Mouse (Mus musculus): Measurements from ENCODE around the gene Mrnip. TPM values are rescaled to one million over a fixed set of nuclear protein-coding genes. Genes with fewer than 3 reads are reported as not detected.
A peak's percentile ranks its signal among the peaks of the same experiment; 100 is the strongest.

Gene Mrnip
- total and polyA plus RNA-seq, 3 experiments = 1.6 to 3.0 (median 1.8) TPM

DNA sequence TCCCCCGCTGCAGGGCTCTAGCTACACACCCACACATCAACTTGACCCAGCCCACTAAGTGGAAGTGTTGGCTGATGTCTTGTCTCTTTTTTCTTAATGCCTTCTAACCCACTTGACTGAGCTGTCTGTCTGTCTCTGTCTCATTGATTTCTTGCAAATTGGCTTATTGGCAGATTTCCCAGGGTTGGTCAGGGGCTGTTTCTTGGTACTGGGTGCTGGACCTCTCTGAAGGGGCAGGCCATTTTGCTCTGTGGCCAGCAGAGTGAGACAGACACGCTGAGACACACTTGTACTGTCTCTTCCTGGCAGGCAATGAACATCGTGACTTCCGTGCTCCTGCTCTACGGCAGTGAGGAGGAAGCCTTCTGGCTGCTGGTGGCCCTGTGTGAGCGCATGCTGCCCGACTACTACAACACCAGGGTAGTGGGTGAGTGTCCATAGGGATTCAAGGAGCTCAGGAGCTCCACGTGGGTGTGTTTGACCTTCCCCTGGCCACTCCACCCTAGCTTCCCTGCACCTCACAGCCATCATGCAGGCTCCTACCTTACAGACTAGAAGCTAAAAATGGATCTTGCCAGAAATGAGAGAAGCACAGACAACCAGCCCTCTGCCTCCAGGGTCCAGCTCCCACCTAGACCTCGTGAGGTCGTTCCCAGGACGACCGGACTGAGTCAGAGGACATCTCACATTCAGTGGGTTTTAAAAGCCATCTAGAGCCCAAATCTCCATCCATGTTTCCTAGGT is 19.3 kb upstream of the Mrnip start:
- H3K36me3 ChIP-seq (ENCODE audit: control insufficient read depth, insufficient read depth, low read length) = no peaks in the 10 kb centered on the region
- 65% methylated on average over 12 of the region's 12 CpGs for WGBS

DNA sequence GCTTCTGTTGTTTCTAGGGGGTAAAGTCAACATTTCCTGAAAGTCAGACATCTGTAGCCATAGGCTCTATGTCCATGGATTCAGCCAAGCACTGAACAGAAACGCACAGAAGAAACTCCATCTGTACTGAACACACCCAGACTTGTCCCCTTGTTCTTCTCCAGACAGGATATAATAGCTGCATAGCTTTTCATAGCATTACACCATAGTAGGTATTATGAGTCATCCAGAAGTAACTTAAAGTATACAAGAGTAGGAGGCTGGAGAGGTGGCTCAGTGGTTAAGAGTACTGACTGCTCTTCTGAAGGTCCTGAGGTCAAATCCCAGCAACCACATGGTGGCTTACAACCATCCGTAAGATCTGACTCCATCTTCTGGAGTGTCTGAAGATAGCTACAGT is 18.5 kb upstream of the Mrnip start:
- H3K4me3 ChIP-seq = no peak overlapping the region
- no peaks in the 10 kb centered on the region for H3K79me2 ChIP-seq (replicated peaks; ENCODE audit: control insufficient read depth, insufficient read depth, low read length)
- peaks cover 2% of the 10 kb centered on the region for H3K4me1 ChIP-seq (ENCODE audit: control insufficient read depth, insufficient read depth, low read length)
- no peak overlapping the region for H3K27ac ChIP-seq
- WGBS = 87% methylated on average over 2 of the region's 2 CpGs
- H3K9ac ChIP-seq (ENCODE audit: low read depth, low read length) = no peak overlapping the region
- TF ChIP-seq CTCF (IDR thresholded peaks at IDR 0.05) (no peak), POLR2A (IDR thresholded peaks at IDR 0.05; ENCODE audit: insufficient read depth, low read depth, low read length) (no peak), EP300 (IDR thresholded peaks at IDR 0.05; ENCODE audit: insufficient read depth, low read depth, low read length) (no peak)
- no peak for DNase-seq
- intact Hi-C loops (cut with DNase I) = no loop called here
- no peaks in the 10 kb centered on the region for H3K36me3 ChIP-seq (ENCODE audit: control insufficient read depth, insufficient read depth, low read length)
- H3K27me3 ChIP-seq (ENCODE audit: control insufficient read depth, insufficient read depth, low read length) = no peaks in the 10 kb centered on the region

More for the DNA sequence above, 19.3 kb upstream of the Mrnip start:
- Histone ChIP-seq H3K4me1 (ENCODE audit: control insufficient read depth, insufficient read depth, low read length) (peaks cover 3% of the 10 kb centered on the region), H3K4me3 (no peak overlapping the region), H3K79me2 (replicated peaks; ENCODE audit: control insufficient read depth, insufficient read depth, low read length) (no peaks in the 10 kb centered on the region), H3K9ac (ENCODE audit: low read depth, low read length) (no peak overlapping the region), H3K27ac (no peak overlapping the region), H3K27me3 (ENCODE audit: control insufficient read depth, insufficient read depth, low read length) (no peaks in the 10 kb centered on the region)
- DNase-seq = no peak
- TF ChIP-seq EP300 (IDR thresholded peaks at IDR 0.05; ENCODE audit: insufficient read depth, low read depth, low read length) (no peak), CTCF (IDR thresholded peaks at IDR 0.05) (no peak), POLR2A (IDR thresholded peaks at IDR 0.05; ENCODE audit: insufficient read depth, low read depth, low read length) (no peak)
- intact Hi-C loops (cut with DNase I) = no loop called here

DNA sequence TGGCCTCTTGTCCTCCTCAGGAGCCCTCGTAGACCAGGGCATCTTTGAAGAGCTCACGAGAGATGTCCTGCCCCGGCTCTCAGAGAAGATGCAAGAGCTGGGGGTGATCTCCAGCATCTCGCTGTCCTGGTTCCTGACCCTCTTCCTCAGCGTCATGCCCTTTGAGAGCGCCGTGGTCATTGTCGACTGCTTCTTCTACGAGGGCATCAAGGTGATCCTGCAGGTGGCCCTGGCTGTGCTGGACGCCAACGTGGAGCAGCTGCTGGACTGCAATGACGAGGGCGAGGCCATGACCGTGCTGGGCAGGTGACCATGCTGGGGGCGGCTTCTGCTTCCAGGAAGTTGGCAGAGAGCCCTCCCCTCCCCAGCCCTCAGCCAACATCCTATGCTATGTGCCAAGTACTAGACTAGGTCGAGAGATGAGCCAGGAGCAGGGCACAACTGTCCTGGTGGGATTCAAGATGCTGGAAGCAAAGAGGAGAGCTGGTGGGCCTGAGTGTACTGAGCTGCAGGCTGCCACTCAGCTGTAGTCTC is 17.5 kb upstream of the Mrnip start:
- Histone ChIP-seq H3K79me2 (replicated peaks; ENCODE audit: control insufficient read depth, insufficient read depth, low read length) (no peaks in the 10 kb centered on the region), H3K4me3 (no peak overlapping the region), H3K4me1 (ENCODE audit: control insufficient read depth, insufficient read depth, low read length) (peaks cover 2% of the 10 kb centered on the region), H3K27me3 (ENCODE audit: control insufficient read depth, insufficient read depth, low read length) (no peaks in the 10 kb centered on the region), H3K9ac (ENCODE audit: low read depth, low read length) (no peak overlapping the region), H3K27ac (no peak overlapping the region), H3K36me3 (ENCODE audit: control insufficient read depth, insufficient read depth, low read length) (no peaks in the 10 kb centered on the region)
- WGBS = 79% methylated on average over 16 of the region's 16 CpGs
- TF ChIP-seq CTCF (IDR thresholded peaks at IDR 0.05) (no peak), EP300 (IDR thresholded peaks at IDR 0.05; ENCODE audit: insufficient read depth, low read depth, low read length) (no peak)
- intact Hi-C loops (cut with DNase I) = no loop called here
- DNase-seq = no peak

DNA sequence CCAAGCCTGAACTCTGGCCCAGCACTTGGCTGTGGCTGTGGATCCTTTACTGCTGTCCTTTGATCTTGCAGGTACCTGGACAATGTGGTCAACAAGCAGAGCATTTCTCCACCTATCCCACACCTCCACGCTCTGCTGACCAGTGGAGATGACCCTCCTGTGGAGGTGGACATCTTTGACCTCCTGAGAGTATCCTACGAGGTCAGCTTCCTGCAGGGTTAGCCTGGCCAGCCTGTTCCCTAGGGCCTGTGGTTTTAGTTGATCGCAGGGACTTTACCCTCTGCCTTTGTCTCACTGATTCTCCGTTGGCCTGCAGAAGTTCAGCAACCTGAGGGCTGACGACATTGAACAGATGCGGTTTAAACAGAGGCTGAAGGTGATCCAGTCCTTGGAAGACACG is 15.9 kb upstream of the Mrnip start:
- intact Hi-C loops (cut with DNase I) = no loop called here
- H3K27ac ChIP-seq = no peak overlapping the region
- no peaks in the 10 kb centered on the region for H3K27me3 ChIP-seq (ENCODE audit: control insufficient read depth, insufficient read depth, low read length)
- no peaks in the 10 kb centered on the region for H3K36me3 ChIP-seq (ENCODE audit: control insufficient read depth, insufficient read depth, low read length)
- H3K9ac ChIP-seq (ENCODE audit: low read depth, low read length) = no peak overlapping the region
- TF ChIP-seq CTCF (IDR thresholded peaks at IDR 0.05) = no peak
- TF ChIP-seq EP300 (IDR thresholded peaks at IDR 0.05; ENCODE audit: insufficient read depth, low read depth, low read length) = no peak
- TF ChIP-seq POLR2A (IDR thresholded peaks at IDR 0.05; ENCODE audit: insufficient read depth, low read depth, low read length) = no peak
- H3K4me1 ChIP-seq (ENCODE audit: control insufficient read depth, insufficient read depth, low read length) = peaks cover 2% of the 10 kb centered on the region
- H3K4me3 ChIP-seq = no peak overlapping the region
- 91% methylated on average over 7 of the region's 7 CpGs for WGBS
- DNase-seq = no peak
- H3K79me2 ChIP-seq (replicated peaks; ENCODE audit: control insufficient read depth, insufficient read depth, low read length) = no peaks in the 10 kb centered on the region

DNA sequence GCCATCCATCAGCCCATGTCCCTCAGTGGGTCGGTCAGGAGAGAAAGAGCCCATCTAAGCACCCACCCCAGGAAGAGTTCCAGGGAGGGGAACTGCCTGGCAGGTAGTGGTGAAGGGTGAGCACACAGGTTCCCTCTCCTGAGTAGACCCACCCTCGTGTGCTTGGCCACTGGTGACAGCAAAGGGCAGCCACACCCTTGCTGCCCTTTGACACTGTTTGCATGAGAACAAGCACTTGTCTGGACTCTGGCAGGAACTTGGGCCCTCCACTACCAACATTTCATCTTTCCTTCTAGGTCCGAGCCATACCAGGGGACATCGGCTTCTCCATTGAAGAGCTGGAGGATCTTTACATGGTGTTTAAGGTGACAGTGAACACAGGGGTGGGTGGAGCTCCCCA is 14.9 kb upstream of the Mrnip start:
- TF ChIP-seq POLR2A (IDR thresholded peaks at IDR 0.05; ENCODE audit: insufficient read depth, low read depth, low read length) (no peak), CTCF (IDR thresholded peaks at IDR 0.05) (no peak), EP300 (IDR thresholded peaks at IDR 0.05; ENCODE audit: insufficient read depth, low read depth, low read length) (no peak)
- Histone ChIP-seq H3K27ac (no peak overlapping the region), H3K79me2 (replicated peaks; ENCODE audit: control insufficient read depth, insufficient read depth, low read length) (no peaks in the 10 kb centered on the region), H3K27me3 (ENCODE audit: control insufficient read depth, insufficient read depth, low read length) (no peaks in the 10 kb centered on the region), H3K9ac (ENCODE audit: low read depth, low read length) (no peak overlapping the region), H3K4me3 (no peak overlapping the region), H3K4me1 (ENCODE audit: control insufficient read depth, insufficient read depth, low read length) (no peaks in the 10 kb centered on the region; the same call in 1 of the 2 replicates), H3K36me3 (ENCODE audit: control insufficient read depth, insufficient read depth, low read length) (no peaks in the 10 kb centered on the region)
- WGBS = 76% methylated on average over 4 of the region's 4 CpGs
- intact Hi-C loops (cut with DNase I) = no loop called here
- DNase-seq = no peak

DNA sequence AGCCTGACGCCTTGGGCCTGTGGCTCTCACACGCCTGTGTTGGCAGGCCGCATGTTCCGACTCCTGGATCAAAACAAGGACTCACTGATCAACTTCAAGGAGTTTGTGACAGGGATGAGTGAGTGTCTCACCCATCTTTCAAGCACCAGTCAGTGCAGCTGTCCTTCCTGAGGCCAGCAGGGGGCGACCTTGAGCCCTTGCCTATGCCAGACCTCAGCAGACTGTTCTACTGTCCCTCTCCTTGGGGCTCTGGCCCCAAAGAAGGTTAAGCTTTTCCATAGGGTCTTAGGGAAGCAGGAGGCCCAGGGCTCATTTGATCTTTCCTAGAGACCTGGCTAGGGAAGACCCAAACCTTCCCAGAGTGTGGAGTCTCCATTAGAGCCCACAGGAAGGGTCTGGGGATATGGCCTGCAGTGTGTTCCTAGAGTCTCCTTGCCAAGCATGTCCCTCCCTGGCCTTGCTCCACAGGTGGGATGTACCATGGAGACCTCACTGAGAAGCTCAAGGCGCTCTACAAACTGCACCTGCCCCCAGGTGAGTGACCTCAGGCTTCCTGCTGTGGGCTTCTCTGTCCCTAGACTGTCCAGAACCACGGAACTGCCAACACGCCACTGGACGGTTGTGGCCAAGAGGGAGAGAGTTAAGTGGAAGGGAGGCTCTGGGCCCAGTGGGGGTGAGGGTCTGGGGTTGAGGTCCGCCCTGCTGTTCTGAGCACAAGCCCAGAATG is 12.5 kb upstream of the Mrnip start:
- Histone ChIP-seq H3K27me3 (ENCODE audit: control insufficient read depth, insufficient read depth, low read length) (no peaks in the 10 kb centered on the region), H3K79me2 (replicated peaks; ENCODE audit: control insufficient read depth, insufficient read depth, low read length) (no peaks in the 10 kb centered on the region), H3K9ac (ENCODE audit: low read depth, low read length) (no peak overlapping the region), H3K4me1 (ENCODE audit: control insufficient read depth, insufficient read depth, low read length) (no peaks in the 10 kb centered on the region; the same call in 1 of the 2 replicates), H3K36me3 (ENCODE audit: control insufficient read depth, insufficient read depth, low read length) (no peaks in the 10 kb centered on the region), H3K27ac (peak overlapping the region; percentile 52), H3K4me3 (no peak overlapping the region)
- TF ChIP-seq POLR2A (IDR thresholded peaks at IDR 0.05; ENCODE audit: insufficient read depth, low read depth, low read length) (no peak), EP300 (IDR thresholded peaks at IDR 0.05; ENCODE audit: insufficient read depth, low read depth, low read length) (no peak), CTCF (IDR thresholded peaks at IDR 0.05) (peak; percentile 94)
- peak; percentile 56 to 69 for DNase-seq
- WGBS = 71% methylated on average over 10 of the region's 10 CpGs
- intact Hi-C loops (cut with DNase I) = loop anchor here (5.0 to 10.0 kb wide), 2 partner anchors 101 to 203 kb away; no protein-coding TSS in a partner anchor

Data from heart, adult 2 months (tissue).